ENCODE assay signal across 22 mouse cellular contexts in genomic region chr4:119447261-119447660, GRCm38 (mm10). TPM values are rescaled to one million over a fixed set of nuclear protein-coding genes. Genes with fewer than 3 reads are reported as not detected.
DNase-seq lines count a peak whose midpoint lies in the region; ATAC-seq and TF ChIP-seq lines count a peak whose summit lies in the region.
"Had no signal": no experiment of that assay in that cellular context is flagged by ENCODE, and none has a peak within 500 bp of the region (broad histone marks: within the 10 kb centered on the region; RNA-seq: fewer than 3 reads in every experiment).

No protein-coding gene starts in this region.

- H3K4me3 ChIP-seq in heart, embryonic 12.5 days, result no peak overlapping the region
- no peak overlapping the region for H3K4me3 ChIP-seq in kidney, adult 2 months (ENCODE audit: insufficient read depth, low read depth, low read length)
- H3K4me3 ChIP-seq: embryonic facial prominence, embryonic 10.5 days; embryonic facial prominence, embryonic 12.5 days; forebrain, embryonic 13.5 days; forebrain, embryonic 15.5 days had no signal

- H3K27ac ChIP-seq in heart, embryonic 12.5 days (ENCODE audit: poor library complexity, severe bottlenecking), result no peak overlapping the region
- no peak overlapping the region for H3K27ac ChIP-seq in kidney, adult 2 months (ENCODE audit: insufficient read depth, low read depth, low read length)
- H3K27ac ChIP-seq: embryonic facial prominence, embryonic 10.5 days; embryonic facial prominence, embryonic 12.5 days; forebrain, embryonic 13.5 days; forebrain, embryonic 15.5 days had no signal

- no peak for ATAC-seq in heart, embryonic 12.5 days (ENCODE audit: insufficient number of reproducible peaks, low FRiP score)
- ATAC-seq: activated CD4-positive, CD25-positive, alpha-beta regulatory T cell, adult 4 months; CD4-positive, CD25-positive, alpha-beta regulatory T cell, adult 4 months; forebrain, embryonic 13.5 days; forebrain, embryonic 15.5 days; Patski had no signal

- no peak for TF ChIP-seq POLR2A in kidney, adult 2 months (IDR thresholded peaks at IDR 0.05; ENCODE audit: low read depth, low read length)

- no peaks in the 10 kb centered on the region; the same call in 1 of the 2 replicates for H3K27me3 ChIP-seq in heart, embryonic 12.5 days (replicated peaks)
- H3K27me3 ChIP-seq in kidney, adult 2 months (replicated peaks; ENCODE audit: control insufficient read depth, insufficient read depth, low read length), result no peaks in the 10 kb centered on the region
- H3K27me3 ChIP-seq: CH12.LX; embryonic facial prominence, embryonic 12.5 days; forebrain, embryonic 13.5 days; forebrain, embryonic 15.5 days; Patski had no signal

- H3K9ac ChIP-seq in heart, embryonic 12.5 days, result no peak overlapping the region
- H3K9ac ChIP-seq: embryonic facial prominence, embryonic 12.5 days; forebrain, embryonic 13.5 days; forebrain, embryonic 15.5 days had no signal

- 92% methylated on average over 6 of the region's 6 CpGs for WGBS in heart, embryonic 12.5 days
- WGBS in kidney, adult 2 months, result 80% methylated on average over 6 of the region's 6 CpGs

- H3K36me3 ChIP-seq in heart, embryonic 12.5 days, result no peaks in the 10 kb centered on the region
- H3K36me3 ChIP-seq in kidney, adult 2 months (ENCODE audit: control insufficient read depth, insufficient read depth, low read length), result no peaks in the 10 kb centered on the region
- H3K36me3 ChIP-seq: embryonic facial prominence, embryonic 10.5 days; embryonic facial prominence, embryonic 12.5 days; forebrain, embryonic 15.5 days; G1E had no signal

- no peak overlapping the region for H3K4me2 ChIP-seq in heart, embryonic 12.5 days
- H3K4me2 ChIP-seq: embryonic facial prominence, embryonic 12.5 days; forebrain, embryonic 13.5 days; forebrain, embryonic 15.5 days had no signal

- H3K9me3 ChIP-seq in heart, embryonic 12.5 days (replicated peaks), result no peaks in the 10 kb centered on the region
- H3K9me3 ChIP-seq: embryonic facial prominence, embryonic 10.5 days; embryonic facial prominence, embryonic 12.5 days; forebrain, embryonic 13.5 days; forebrain, embryonic 15.5 days; G1E had no signal

- peak; percentile 40 for DNase-seq in heart, adult 11 months
- DNase-seq in kidney, adult 2 months, result peak; percentile 74
- no peak for DNase-seq in kidney, adult 18-20 months
- peak; percentile 56 for DNase-seq in kidney, adult 9 months
- DNase-seq in kidney, postnatal 14 days, result no peak
- DNase-seq: B cell, adult 2 months; cerebellum, adult 11-12 months; cerebellum, adult 2 months; cerebellum, adult 9-10 months; cerebellum, postnatal 10 days; cerebellum, postnatal 25 days had no signal

- TF ChIP-seq CTCF in kidney, adult 2 months (conservative IDR thresholded peaks at IDR 0.05; ENCODE audit: insufficient read depth, insufficient read length, low read depth, low read length), result no peak

- peaks cover 6% of the 10 kb centered on the region for H3K4me1 ChIP-seq in heart, embryonic 12.5 days (replicated peaks)
- H3K4me1 ChIP-seq in kidney, adult 2 months (ENCODE audit: control insufficient read depth, insufficient read depth, low read length), result no peaks in the 10 kb centered on the region
- H3K4me1 ChIP-seq: forebrain, embryonic 13.5 days; forebrain, embryonic 15.5 days had no signal

RNA-seq across cellular contexts. Expression of gene Zmynd12, which starts 24.6 kb away (rescaled TPM):
- 0.23 TPM in 1 of 2 replicates, not detected in the other for polyA plus RNA-seq in heart, embryonic 12.5 days (2016; fragmentation: Nextera tagmentation; extraction: Ambion mirVana)
- polyA plus RNA-seq in kidney, adult 2 months (2012; rRNA removed), result 1.9 and 3.5 TPM in 2 replicates
- polyA plus RNA-seq: activated CD4-positive, CD25-positive, alpha-beta regulatory T cell, adult 4 months; forebrain, embryonic 11.5 days had no signal

RNA-seq across cellular contexts. Expression of gene Ppcs, which starts 25.0 kb away (rescaled TPM):
- polyA plus RNA-seq in heart, embryonic 12.5 days (2016; fragmentation: Nextera tagmentation; extraction: Ambion mirVana), result 26.3 and 27.6 TPM in 2 replicates
- polyA plus RNA-seq in kidney, adult 2 months (2012; rRNA removed), result 27.8 and 28.5 TPM in 2 replicates

RNA-seq across cellular contexts. Expression of gene Ccdc30, which starts 31.9 kb away (rescaled TPM):
- 3.3 and 4.1 TPM in 2 replicates for polyA plus RNA-seq in heart, embryonic 12.5 days (2016; fragmentation: Nextera tagmentation; extraction: Ambion mirVana)
- 2.0 and 2.9 TPM in 2 replicates for polyA plus RNA-seq in kidney, adult 2 months (2012; rRNA removed)
- polyA plus RNA-seq: G1E had no signal

RNA-seq across cellular contexts. Expression of gene Rimkla, which starts 45.2 kb away (rescaled TPM):
- polyA plus RNA-seq in heart, embryonic 12.5 days (2016; fragmentation: Nextera tagmentation; extraction: Ambion mirVana), result 6.1 and 6.5 TPM in 2 replicates
- polyA plus RNA-seq in kidney, adult 2 months (2012; rRNA removed), result 0.52 and 0.58 TPM in 2 replicates
- polyA plus RNA-seq: G1E had no signal

Comparison
In these comparisons a context has a peak if more than half of its experiments do, and no peak if none do; other contexts are left out.
1. DNase-seq: peak in heart, adult 11 months (single experiment), kidney, adult 2 months (single experiment) and kidney, adult 9 months (single experiment); none in kidney, adult 18-20 months (single experiment) and kidney, postnatal 14 days (single experiment).